Mouse (Mus musculus) liver, embryonic 14.5 days (tissue): ENCODE results near the gene Cbx8. TPM values are rescaled to one million over a fixed set of nuclear protein-coding genes. Genes with fewer than 3 reads are reported as not detected.

Experiments used
- ATAC-seq: fragments of 200-750 bp; cut with Nextera tagmentation; 2 replicates; pipeline ENCODE4 v1.8.0; 2017; ENCODE audit warnings: moderate number of reproducible peaks, mild to moderate bottlenecking, moderate library complexity; ENCODE audit not compliant: insufficient read depth
- DNase-seq, 3 experiments: peaks; one replicate each; pipeline ENCODE4 v3.0.0-alpha.2; 2012 to 2013; ENCODE audit warnings: low read depth in 3 of 3, low spot score in 3 of 3
- H3K27ac ChIP-seq: fragments of 300-500 bp; sonication (generic); 2 replicates; pipeline ENCODE4 v1.5.1; 2014; ENCODE audit warnings: moderate library complexity, mild to moderate bottlenecking, control low read depth, inconsistent platforms
- H3K27me3 ChIP-seq: fragments of 300-500 bp; sonication (generic); 2 replicates; pipeline ENCODE4 v1.6.1; 2014; ENCODE audit warnings: mild to moderate bottlenecking, low read length, moderate library complexity; ENCODE audit not compliant: control insufficient read depth, insufficient read depth
- H3K36me3 ChIP-seq: fragments of 300-500 bp; sonication (generic); replicated peaks from 2 replicates; pipeline ENCODE4 v1.6.1; 2014; ENCODE audit warnings: low read depth; ENCODE audit not compliant: control insufficient read depth, insufficient read depth
- H3K4me1 ChIP-seq, 2 experiments: fragments of 200-500 bp in 1 of 2; fragments of 300-500 bp in 1 of 2; sonication (generic) in 1 of 2; replicated peaks; 2 replicates each; pipeline ENCODE4 v1.6.1; 2012 to 2014; ENCODE audit warnings: antibody characterized with exemption in 1 of 2, inconsistent platforms in 1 of 2, low read length in 1 of 2; ENCODE audit not compliant: control insufficient read depth in 2 of 2, insufficient read depth in 2 of 2
- H3K4me2 ChIP-seq: fragments of 300-500 bp; sonication (generic); 2 replicates; pipeline ENCODE4 v1.6.1; 2014; ENCODE audit warnings: low read depth, mild to moderate bottlenecking, control low read depth, moderate library complexity
- H3K4me3 ChIP-seq, 2 experiments: fragments of 200-500 bp in 1 of 2; fragments of 300-500 bp in 1 of 2; sonication (generic) in 1 of 2; 2 replicates each; pipeline ENCODE4 v1.5.1; 2012 to 2014; ENCODE audit warnings: low read depth in 2 of 2, low read length in 2 of 2, mild to moderate bottlenecking in 2 of 2, control low read depth in 1 of 2, inconsistent platforms in 1 of 2, moderate library complexity in 1 of 2; ENCODE audit not compliant: insufficient read depth in 1 of 2
- H3K9ac ChIP-seq: fragments of 300-500 bp; sonication (generic); replicated peaks from 2 replicates; pipeline ENCODE4 v1.6.1; 2014; ENCODE audit warnings: mild to moderate bottlenecking, control low read depth, moderate library complexity
- H3K9me3 ChIP-seq: fragments of 300-500 bp; sonication (generic); 2 replicates; pipeline ENCODE4 v1.6.1; 2016; ENCODE audit warnings: low read length, mixed read lengths; ENCODE audit not compliant: control insufficient read depth
- CTCF ChIP-seq: IDR thresholded peaks from 2 replicates; pipeline ENCODE4 v1.5.1; 2016; ENCODE audit warnings: antibody characterized with exemption, low read depth, control low read depth
- EP300 ChIP-seq: IDR thresholded peaks from 2 replicates; pipeline ENCODE4 v1.6.1; 2016; ENCODE audit warnings: antibody characterized with exemption, low read depth
- WGBS: fragments of 180-500 bp; shearing (Covaris S2); extraction: QIAGEN DNeasy Blood & Tissue Kit; methylation state at CpG from one replicate; pipeline ENCODE4 v1.1.7; 2014; ENCODE audit not compliant: insufficient replicate concordance; 5-methylcytosine and 5-hydroxymethylcytosine counted together
- polyA plus RNA-seq, 2 experiments: library from polyadenylated mRNA; depleted of rRNA in 1 of 2; stranded (reverse) in 1 of 2; unstranded in 1 of 2; fragments of >200 nt; fragmentation: Nextera tagmentation in 1 of 2; extraction: Ambion mirVana in 1 of 2; gene quantifications; 2 replicates each; pipeline versions ENCODE4 v1.2.1 to v1.2.3; 2012 to 2014

Cbx8 gene
- polyA plus RNA-seq, 2 experiments = 0.95 to 1.6 TPM

- peaks cover 64% of the 10 kb centered on the region for H3K27me3 ChIP-seq
- no peaks in the 10 kb centered on the region for H3K9me3 ChIP-seq
- H3K4me2 ChIP-seq = no peak overlapping the region
- no peak overlapping the region for H3K27ac ChIP-seq
- H3K4me1 ChIP-seq = peaks cover 0 to 11% of the 10 kb centered on the region in 2 experiments; a peak in 3 of 4 replicates
- ATAC-seq = no peak
- 2% methylated on average over 35 of the region's 35 CpGs for WGBS
- no peak overlapping the region for H3K9ac ChIP-seq
- no peak overlapping the region for H3K4me3 ChIP-seq
- no peak for DNase-seq
- H3K36me3 ChIP-seq = no peaks in the 10 kb centered on the region
- TF ChIP-seq CTCF = 0 out of 2 replicates have a peak, but pooled peaks have one; percentile 27
- no peak for TF ChIP-seq EP300
Observed at GRCm38 (mm10) chr11:119087301-119088082, 46.7 kb upstream of the Cbx8 start.

DNA sequence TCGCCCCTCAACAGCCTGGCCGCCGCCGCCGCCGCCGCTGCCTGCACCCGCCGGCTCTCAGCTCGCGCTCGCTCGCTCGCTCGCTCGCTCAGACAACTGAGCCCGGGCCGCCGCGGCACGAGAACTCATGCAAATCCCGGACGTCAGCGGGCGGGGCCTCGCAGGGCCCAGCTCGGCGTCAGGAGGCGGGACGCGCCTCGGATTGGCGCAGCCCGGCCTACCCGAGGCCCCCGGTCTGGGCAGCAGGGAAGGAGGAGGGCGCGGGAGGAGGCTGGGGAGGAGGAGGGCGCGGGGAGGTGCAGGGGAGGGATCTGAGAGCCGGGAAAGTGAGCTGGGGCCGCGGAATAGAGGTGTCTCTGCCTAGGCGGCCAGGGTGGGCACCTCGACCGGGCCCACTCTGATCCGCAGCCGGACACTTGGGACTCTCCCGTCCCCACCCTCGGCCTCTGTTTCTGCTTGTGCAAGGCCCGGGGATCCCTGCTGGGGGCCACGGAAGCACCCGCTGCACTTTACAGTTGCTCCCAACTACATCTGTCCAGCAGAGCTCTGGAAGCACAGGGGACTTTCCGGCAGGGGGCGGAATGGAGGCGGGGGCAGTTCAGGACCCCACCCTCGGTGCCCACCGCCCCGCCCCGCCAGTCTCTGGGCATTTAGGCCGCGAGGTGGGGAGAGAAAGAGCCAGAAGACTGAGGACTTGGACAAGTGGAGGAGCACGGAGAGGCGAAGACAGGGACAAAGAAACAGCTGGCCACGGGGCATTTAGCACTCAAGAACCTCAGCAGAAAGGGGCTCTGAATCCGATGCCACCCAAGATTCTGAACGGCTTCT is 45.6 kb upstream of the Cbx8 start, which contains the start of gene Cbx4:
Gene Cbx4, minus strand, starts transcription at position 78 of the 828 bp plus-strand sequence.
- H3K9me3 ChIP-seq = no peaks in the 10 kb centered on the region
- H3K36me3 ChIP-seq = no peaks in the 10 kb centered on the region
- DNase-seq (peak; percentile 71 to 72 (median 72)), ATAC-seq (peak; percentile 84)
- TF ChIP-seq CTCF (peak; percentile 50), EP300 (no peak)
- peak within 1 kb of the TSS; percentile 77 for H3K4me2 ChIP-seq
- 2% methylated on average over 66 of the region's 67 CpGs for WGBS
- H3K27ac ChIP-seq = peak within 1 kb of the TSS; percentile 21; the same call in 1 of the 2 replicates
- peak within 1 kb of the TSS; percentile 71 to 74 for H3K4me3 ChIP-seq
- peaks cover 61% of the 10 kb centered on the region for H3K27me3 ChIP-seq
- peak within 1 kb of the TSS; percentile 62 for H3K9ac ChIP-seq
- peaks cover 0 to 12% of the 10 kb centered on the region in 2 experiments; a peak in 3 of 4 replicates for H3K4me1 ChIP-seq

GRCm38 (mm10) chr11:119085279-119086062 is 44.7 kb upstream of the Cbx8 start:
- Histone ChIP-seq H3K36me3 (no peaks in the 10 kb centered on the region), H3K27ac (peak overlapping the region; percentile 21; the same call in 1 of the 2 replicates), H3K4me2 (peak overlapping the region; percentile 77), H3K4me1 (peaks cover 0 to 12% of the 10 kb centered on the region in 2 experiments; a peak in 3 of 4 replicates), H3K9me3 (no peaks in the 10 kb centered on the region), H3K27me3 (peaks cover 52% of the 10 kb centered on the region), H3K9ac (peak overlapping the region; percentile 62), H3K4me3 (peak overlapping the region; percentile 71 to 74)
- ATAC-seq = peak; percentile 33
- DNase-seq = no peak
- TF ChIP-seq EP300 (no peak), CTCF (no peak)
- WGBS = under 1% methylated on average over 66 of the region's 66 CpGs

- H3K9ac ChIP-seq = peak overlapping the region; percentile 45
- H3K27ac ChIP-seq = no peak overlapping the region
- TF ChIP-seq CTCF = no peak
- TF ChIP-seq EP300 = no peak
- WGBS = 2% methylated on average over 18 of the region's 18 CpGs
- H3K4me2 ChIP-seq = peak overlapping the region; percentile 77
- no peak for DNase-seq
- peak overlapping the region; percentile 71 to 74 for H3K4me3 ChIP-seq
- peaks cover 44% of the 10 kb centered on the region for H3K27me3 ChIP-seq
- H3K4me1 ChIP-seq = peaks cover 0 to 12% of the 10 kb centered on the region in 2 experiments; a peak in 3 of 4 replicates
- H3K36me3 ChIP-seq = no peaks in the 10 kb centered on the region
- no peaks in the 10 kb centered on the region for H3K9me3 ChIP-seq
- no peak for ATAC-seq
Observed at GRCm38 (mm10) chr11:119084446-119085278, 43.9 kb upstream of the Cbx8 start.
